Mouse (Mus musculus) ES-CJ7 (cell line): Measurements from ENCODE around the gene Plb1.

ENCODE experiments used
- DNase-seq: peaks from one replicate; pipeline ENCODE4 v3.0.0; 2011; ENCODE audit warnings: low read depth, low spot score

Gene Plb1

DNA sequence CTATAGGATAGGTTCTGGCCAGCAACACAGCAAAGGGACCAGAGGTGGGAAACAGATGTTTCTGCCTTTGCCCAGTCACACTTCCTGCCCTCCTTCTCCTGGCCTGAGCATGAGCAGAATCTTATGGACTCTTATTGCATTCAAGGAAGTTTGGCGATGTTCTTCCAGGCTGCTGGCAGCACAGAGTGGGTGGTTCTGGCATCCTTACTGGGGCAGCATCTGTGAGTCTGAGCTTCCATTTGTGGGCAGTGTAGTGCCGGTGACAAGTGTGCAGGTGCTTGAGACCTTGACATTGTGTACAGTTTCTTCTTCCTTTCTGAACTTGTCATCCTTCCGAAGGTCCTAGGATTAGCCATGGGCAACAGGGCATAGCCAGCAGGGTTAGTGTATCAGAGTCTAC lies 12.9 kb downstream of the Plb1 start:
- no peak for DNase-seq

DNA sequence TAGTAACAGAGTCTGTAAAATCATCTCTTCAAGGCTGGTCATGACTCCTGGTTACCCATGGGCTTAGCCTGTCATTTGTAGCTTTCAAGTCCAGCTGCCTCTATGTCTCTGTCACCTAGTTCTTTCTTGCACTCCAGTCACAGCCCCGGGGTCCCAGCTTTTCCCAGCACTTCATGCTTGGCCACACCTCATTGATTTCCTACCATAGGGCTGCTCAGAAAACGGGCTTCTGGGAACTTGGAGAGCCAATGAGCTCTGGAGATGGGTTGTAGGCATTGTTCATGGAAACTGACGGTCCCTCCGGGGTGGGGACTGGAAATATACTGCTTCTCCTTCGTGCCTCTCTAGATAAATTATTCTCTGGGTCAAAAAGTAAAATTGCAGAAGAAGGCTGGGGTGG lies 28.2 kb downstream of the Plb1 start:
- DNase-seq = no peak

DNA sequence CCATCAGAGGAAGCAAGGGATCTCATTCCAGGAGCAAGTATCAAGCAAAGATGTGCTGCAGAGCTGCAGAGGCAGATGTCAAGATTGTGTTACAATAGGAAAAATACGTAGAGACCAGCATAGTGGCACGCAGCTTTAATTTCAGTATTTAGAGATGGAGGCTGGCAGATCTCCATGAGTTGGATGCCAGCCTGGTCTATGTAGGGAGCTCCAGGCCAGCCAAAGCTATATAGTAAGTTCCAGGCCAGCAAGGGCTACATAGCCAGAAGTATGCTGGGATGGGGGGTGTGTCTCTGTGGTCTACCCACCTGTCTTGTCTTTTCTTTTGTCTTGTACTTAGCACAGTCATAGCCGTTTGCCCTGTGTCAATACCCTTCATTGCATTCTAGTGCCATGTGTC lies 28.7 kb downstream of the Plb1 start:
- DNase-seq = no peak

DNA sequence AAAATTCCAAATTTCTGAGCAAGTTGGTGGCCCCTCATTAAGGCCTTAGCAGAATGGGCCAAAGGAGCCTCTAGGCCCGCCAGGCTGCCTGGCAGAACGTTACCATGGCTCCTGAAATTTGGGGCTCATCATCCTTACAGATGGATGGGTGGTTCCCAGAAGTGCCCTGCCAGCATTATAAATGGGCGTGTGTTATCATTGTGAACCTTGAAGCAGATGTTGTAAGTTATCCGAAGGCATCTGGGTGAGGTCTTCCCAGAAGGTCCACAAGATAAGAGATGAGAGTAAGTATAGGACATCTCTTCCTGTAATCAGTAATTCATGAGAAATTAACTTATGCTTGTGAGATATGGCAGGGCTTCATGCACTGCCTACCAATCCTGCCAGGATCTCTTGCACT lies 30.0 kb downstream of the Plb1 start:
- DNase-seq = no peak

DNA sequence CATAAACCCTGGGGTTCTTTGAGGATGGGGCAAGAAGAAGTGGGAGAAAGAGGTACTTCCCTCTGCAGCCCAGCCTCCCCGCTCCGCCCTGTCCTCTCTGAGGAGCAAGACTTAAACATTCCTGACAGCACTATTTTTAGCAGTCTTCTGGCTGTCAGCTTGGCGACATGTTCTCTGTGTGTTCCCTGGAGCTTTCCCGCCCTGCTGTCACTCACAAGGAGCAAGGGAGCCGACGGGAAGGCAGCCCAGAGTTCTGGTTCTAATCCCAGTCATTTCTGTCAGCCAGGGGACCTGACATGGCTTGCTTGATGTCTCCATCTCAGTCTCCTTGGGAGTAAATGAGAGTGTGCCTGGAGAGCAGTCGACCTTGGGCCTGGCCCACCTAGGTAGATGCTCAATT lies 40.0 kb downstream of the Plb1 start:
- no peak for DNase-seq

DNA sequence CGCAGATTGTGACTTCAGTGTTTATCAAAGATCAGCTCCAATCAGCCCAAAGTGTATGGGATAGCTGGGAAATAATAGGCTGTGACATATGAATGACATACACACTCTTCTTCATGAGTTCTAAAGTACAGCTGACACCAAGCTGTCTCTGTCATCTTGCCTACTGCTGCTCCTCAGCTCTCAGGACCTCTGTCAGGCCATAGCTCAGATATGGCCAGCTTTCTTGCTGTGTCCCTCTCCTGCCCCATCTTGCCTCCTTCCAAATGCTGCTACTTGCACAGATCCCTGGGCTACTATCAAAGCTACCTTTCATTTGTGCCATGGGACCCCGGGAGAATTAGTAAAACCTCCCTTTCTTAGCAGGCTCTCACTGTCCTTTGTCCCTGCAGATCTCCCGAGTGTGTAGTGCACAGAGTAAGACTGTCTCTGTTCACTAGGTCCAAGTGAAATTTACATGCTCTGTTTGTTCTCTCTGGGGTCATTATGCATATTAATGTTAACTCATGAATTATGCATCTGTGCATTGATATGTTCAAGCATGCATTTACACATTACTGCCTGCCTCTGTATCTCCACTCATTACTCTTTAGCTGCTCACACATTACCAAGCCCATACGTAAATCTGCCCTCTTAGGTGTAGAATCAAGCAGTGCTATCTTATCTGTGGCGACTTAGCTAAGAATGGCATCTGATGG lies 45.6 kb downstream of the Plb1 start:
- DNase-seq = no peak

DNA sequence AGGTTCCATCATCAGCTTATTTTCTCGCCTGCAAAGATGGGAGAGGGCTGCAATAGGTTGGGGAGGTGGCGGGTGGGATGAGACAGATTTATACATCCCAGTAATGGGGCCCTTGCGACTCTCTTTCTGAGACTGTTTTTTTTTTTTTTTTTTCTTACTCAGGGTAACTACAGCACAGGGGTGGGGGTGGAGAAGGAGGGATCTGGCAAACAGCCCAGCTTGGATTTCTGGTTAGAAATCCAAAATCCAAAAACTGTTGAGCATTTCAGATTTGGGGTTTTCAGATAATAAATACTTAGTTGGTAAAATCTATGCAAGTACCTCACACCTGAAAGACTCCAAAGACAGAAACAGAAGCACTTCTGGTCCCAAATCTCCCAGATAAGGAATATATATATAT lies 47.6 kb downstream of the Plb1 start:
- DNase-seq = no peak

DNA sequence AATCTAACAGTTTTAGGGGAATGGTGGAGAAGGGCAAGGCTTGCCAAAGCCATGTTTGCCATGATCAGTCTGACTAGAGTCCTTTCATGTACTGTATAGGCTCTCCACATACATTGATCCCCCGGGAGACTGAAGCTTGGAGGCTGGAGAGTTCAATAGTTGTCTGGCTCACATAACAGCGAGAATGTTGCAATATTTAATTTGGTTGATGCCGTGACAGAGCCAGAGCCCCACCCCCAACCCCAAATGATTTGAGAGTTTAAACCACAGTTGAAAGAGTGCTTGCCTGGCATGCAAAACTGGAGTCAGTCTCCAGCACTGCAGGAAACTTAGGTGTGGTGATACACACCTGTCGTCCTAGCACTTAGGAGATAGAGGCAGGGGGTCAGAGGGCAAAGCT lies 49.8 kb downstream of the Plb1 start:
- no peak for DNase-seq

DNA sequence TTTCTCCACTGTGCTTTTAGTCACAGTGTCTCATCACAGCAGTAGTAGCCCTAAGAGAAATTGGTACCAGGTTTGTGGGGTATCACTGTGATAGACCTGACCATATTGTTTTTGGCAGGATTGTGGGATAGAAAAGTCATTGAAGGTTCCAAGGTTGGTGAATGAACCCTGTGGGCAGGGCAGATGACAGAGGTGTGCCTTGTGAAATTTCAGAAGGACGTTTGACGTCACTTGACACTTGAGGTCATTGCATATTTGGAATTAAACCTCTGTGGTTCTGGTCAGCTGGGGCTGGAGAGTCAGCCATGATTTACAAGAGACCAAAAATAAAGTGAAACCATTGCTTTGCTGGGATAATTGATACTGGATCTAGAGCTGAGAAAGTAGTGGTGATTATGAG lies 50.9 kb downstream of the Plb1 start:
- no peak for DNase-seq

DNA sequence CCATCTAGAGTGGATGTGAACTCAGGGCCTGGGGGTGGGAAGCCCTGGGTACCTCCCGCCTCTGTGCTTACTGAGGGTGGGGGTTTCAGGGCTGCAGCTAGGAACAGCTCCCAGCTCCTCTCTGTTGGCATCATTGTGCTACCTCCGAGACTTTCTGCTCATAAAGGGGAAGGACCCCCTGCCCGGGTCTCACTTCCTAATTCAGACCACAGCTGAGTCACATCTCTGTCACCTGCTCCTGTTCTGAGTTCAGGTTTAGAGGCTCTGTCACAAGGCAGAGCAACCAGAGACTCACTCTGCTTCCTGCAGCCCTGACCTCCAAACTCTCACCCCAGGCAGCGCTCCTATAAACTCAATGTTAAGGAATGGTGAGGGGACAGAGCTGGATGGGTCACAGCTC lies 53.8 kb downstream of the Plb1 start:
- no peak for DNase-seq

DNA sequence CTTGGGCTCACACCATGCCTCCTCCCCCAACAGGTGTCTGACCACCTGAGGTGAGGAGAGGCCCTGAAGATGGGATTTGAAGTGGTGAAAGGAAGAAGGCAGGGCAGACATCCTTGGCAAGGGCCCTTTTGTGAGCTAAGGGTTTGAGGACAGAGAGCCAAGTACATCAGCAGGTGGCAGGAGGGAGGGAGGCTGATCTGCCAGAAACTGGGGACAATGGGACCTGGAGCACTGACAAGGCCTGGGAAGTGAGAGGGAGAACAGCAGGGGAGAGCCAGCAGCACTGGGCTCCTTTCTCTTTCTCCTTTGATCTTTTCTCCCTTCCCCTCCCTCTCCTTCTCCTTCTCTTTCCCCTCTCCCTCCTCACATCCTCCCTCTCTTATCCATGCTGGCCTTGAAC lies 55.5 kb downstream of the Plb1 start:
- DNase-seq = peak; percentile 27

DNA sequence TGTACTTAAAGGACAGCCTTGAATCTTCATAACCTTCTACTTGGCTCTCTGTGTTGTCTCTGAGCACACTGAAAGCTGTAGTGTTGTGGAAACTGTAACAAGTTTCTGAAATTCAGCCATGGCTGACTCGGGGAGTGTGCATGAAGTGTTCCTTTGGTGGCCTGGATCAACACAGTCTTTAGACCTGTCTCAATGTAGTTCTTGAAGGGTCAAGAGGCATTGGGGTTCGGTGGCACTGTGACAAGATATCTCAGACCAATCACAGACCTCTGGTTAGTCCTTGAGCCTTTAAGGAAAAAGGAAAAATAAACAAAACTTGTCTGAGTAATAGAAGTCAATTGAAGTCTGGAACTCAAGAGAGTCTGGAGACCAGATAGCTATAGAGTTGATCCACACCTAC lies 58.8 kb downstream of the Plb1 start:
- DNase-seq = no peak

DNA sequence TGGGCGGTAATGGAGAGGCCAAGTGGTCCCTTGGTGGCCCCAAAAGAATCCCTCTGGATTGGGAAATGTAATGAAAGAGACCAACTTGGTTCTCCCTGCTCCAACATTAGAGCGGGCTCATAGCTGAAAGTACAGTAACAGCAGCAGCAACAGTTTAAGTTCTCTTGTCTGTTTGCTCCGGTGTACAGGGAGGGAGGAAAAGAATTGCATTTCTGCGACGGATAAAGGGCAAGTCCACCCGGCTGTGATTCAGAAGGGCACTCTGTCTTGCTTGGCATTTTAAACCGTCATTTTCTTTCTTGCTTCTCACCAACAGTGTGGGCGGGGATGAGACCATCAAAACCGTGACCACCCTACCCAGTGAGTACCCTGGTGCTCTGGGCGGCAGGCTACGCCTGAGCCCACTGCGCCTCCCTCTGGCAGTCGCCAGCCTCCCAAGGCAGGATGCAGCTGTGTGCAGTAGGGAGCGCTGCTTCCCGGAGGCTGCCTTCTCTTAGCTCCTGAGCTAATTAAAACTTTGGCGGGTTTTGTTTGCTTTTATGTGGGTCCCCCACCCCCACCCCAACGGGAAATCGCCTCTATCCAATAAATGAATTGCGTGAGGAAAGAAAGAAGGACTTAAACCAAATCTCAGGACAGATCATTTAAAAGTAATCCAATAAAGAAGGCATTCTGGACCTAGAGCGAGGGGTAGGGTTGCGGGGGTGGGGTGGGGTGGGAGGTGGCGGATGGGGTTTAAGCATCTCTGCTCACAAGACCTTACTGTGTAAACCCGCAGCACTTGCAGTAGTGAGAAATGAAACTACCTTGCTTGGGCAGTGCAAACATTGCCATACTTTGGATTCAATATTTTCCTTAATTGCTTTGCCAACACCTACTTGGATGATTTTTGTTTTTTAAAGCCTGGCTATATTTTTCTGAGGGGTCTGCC lies 70.7 kb downstream of the Plb1 start:
- DNase-seq = peak; percentile 60

DNA sequence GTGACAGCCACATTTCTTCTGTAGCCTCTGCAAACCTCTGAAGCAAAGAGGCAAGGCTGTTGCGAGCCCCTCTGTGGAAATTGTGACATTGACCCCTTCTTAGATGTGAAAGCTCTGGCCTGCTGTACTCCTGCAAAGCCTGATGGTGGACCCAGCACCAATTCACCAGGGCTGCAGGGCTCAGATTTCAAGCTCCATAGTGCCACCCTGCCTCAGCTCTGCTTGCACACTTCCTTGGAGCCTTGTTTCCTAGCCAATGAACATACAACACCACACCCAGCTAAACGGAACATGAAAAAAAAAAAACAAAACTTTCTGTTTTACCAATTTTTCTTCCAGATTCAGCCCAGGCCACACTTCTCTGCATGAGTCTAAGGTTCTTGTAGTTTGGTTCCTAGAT lies 74.6 kb downstream of the Plb1 start:
- DNase-seq = no peak

DNA sequence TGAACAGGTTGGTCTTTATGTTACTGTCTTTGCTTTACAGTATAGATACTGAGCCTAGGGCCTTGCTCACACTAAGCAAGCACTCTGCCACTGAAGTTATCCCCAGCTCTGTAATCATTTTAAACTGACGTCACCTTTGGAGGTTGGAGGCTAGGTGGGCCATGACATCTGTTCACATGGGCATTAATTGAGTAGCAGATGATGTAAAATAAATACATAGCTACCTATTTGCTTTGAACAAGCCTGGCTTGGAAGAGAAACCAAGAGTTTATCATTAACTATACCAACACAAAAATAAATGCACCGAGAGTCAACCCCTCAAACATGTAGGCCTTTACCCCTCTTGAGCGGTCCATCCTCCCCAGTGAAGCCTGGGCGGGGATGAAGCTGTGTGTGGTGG lies 76.1 kb downstream of the Plb1 start:
- no peak for DNase-seq

DNA sequence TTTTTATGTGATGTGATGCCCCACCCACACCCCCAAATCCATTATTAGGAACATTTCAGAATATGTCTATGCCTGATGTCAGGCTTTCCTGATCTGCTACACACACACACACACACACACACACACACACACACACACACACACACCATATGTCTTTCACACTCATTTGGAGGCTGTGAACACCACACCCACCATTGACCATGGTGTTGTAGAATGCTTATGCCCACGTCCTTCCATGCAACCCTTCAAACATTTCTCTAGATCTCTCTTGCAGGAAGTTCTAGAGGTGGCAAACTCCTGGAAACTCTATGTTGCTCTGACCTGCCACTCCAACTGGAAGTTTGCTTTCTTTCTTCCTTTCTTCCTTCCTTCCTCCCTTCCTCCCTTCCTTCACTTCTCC lies 77.2 kb downstream of the Plb1 start:
- no peak for DNase-seq

DNA sequence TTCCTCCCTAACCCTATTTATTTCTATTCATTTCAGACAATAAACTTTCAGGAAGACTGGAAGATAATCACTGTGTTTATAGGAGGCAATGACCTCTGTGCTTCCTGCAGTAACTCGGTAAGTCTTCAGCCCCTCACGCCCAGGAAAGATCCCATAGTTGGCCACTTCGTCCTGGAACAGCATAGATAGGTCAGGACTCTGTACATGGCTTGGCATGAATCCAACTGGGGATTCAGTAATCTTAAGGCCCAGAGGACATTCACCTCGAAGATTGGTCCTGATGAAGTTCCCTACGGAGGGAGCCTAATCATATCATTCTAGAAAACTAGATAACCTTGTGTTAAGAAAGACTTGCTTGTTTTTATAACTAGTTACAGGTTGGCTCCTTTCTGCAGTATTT lies 78.3 kb downstream of the Plb1 start:
- no peak for DNase-seq

DNA sequence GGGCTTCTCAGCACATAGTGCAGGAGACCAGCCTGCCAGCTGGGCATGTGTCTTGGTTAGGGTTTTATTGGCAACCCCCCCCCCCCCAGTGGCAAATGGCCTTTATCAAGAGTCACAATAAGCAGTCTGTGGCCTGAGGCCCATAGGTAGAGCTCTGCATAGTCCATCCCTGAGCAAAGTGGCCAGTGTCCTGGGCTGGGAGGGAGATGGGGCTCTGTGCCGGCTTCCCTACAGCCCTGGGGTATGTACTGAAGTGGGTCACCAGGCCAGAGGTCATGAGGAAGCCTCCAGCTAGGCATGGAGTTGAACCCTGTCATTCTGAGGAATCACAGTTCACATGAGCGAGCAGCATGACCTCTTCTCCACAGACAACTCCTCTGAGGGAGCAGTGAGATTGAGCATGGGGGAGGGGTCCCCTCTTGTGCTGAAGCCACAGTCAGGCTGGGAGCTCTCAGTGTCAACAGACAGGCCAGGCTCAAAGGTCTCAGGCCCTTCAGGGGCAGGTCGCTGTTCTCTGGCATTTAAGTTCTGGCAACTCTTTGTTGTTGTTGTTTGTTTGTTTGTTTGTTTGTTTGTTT lies 79.2 kb downstream of the Plb1 start:
- no peak for DNase-seq

DNA sequence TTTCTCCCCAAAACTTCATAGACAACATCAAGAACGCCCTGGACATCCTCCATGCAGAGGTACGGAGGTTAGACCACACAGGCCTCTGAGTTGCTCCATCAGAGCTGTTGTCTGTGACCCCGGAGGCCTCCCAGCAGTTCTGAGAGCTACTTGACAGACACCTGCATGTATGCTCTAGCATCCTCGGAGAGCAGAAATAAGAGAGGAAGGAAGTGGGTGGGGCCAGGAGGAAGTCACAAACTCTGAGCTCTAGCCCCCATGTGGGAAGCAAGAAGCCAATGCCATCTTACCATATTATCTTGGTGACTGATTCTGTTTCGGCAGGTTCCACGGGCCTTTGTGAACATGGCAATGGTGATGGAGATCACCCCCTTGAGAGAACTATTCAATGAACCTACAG lies 81.2 kb downstream of the Plb1 start:
- no peak for DNase-seq

DNA sequence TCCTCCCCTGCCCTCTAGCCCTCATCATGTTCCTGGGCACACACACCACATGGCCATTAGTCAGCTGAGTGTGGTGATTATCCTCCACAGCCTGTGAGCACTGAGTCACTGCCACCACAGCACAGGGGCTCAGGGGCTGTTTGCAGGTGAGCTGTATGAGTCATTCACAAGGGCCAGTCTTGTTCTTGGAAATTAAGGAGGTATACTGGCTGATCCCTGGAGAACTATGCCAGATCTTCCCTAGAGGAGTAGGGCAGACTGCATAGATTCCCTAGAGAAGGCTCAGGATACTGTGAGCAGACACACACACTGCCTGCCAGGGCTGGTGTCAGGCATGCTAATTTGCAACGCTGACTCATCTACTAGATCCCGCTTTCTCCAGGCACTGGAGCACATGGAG lies 82.2 kb downstream of the Plb1 start:
- DNase-seq = no peak

DNA sequence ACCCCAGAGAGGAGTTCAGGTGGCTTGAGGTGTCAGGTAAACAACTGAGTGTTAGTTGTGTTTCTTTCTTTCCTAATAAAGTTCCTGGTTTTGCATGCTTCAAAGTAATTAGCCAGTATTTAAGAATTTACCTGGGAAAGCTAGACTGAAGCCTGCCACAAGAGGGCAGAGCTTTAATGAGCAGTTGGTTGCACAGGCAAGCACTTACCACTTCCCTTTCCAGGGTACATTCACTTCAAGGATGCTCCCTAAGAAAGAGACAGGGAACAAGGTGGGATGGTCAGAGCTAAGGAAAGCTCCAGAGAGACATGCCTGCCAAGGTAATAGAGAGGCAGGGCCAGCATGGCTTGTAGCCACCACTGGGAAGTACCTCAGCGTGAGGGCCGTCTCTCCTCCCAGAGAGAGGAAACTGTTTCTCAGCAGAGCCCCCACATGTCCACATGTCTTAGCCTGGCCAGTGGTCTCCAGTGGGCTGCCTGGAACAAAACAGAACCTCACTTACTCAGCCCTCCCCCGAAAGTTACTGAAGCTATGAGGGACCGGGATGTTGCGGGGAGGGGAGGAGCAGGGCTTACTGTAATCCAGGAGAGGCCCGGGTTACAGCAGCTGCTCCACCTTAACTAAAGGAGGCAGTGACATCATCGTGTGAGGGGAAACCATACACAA lies 89.8 kb downstream of the Plb1 start:
- DNase-seq = peak; percentile 49

DNA sequence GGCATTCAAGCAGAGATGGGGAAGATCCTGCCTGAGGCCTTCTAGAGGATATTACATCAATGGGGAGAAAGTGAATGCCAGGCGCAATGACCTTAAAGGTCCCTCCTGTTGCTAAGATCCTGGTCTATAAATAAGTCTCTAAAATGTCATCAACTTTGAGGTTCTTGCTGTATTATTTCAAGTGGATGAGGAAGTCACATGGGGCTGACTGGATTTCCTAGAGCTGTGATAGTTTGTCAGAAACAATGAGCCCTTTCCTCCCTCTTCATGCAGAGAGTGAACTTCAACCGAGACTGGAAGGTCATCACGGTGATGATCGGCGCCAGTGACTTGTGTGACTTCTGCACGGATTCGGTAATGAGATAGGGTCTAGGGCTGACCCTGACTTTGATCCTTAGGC lies 95.6 kb downstream of the Plb1 start:
- no peak for DNase-seq
